Mouse (Mus musculus) adrenal gland, adult 10 weeks (tissue): Measurements from ENCODE around the gene Cldn5. TPM values are rescaled to one million over a fixed set of nuclear protein-coding genes. Genes with fewer than 3 reads are reported as not detected.

Source experiments
- polyA plus RNA-seq: library from polyadenylated mRNA; stranded (reverse); fragments of 350-450 nt; fragmentation: Illumina TruSeq; extraction: RNeasy Lipid Tissue Mini Kit (QIAGEN cat#74804); gene quantifications from one replicate; pipeline ENCODE4 v1.2.3, GENCODE M21; 2014; ENCODE audit warnings: low read depth, low replicate concordance

Cldn5 gene
- 0.41 TPM for polyA plus RNA-seq

DNA sequence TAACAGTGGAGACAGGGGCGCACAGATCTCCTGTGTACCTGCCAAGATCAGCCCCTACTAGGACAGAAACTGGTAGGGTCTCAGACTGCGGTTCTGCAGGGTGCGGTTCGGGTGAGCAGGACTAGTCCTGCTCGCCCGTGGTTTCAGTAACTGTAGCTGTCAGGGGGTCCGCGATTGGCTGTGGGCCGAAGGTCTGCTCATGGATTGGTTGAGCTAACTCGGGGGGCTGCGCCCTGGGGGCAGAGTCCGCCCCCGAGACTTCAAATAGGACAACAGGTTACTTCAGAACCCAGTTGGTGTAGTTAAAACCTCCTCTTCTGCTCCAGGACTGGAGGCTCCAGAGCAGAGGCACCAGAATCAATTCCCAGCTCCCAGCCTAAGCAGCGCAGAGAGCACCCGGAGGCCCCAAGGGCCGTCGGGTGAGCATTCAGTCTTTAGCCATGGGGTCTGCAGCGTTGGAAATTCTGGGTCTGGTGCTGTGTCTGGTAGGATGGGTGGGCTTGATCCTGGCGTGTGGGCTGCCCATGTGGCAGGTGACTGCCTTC lies at the start of gene Cldn5:
Gene Cldn5 (plus strand): TSS at position 292 of the 545 bp plus-strand sequence.

DNA sequence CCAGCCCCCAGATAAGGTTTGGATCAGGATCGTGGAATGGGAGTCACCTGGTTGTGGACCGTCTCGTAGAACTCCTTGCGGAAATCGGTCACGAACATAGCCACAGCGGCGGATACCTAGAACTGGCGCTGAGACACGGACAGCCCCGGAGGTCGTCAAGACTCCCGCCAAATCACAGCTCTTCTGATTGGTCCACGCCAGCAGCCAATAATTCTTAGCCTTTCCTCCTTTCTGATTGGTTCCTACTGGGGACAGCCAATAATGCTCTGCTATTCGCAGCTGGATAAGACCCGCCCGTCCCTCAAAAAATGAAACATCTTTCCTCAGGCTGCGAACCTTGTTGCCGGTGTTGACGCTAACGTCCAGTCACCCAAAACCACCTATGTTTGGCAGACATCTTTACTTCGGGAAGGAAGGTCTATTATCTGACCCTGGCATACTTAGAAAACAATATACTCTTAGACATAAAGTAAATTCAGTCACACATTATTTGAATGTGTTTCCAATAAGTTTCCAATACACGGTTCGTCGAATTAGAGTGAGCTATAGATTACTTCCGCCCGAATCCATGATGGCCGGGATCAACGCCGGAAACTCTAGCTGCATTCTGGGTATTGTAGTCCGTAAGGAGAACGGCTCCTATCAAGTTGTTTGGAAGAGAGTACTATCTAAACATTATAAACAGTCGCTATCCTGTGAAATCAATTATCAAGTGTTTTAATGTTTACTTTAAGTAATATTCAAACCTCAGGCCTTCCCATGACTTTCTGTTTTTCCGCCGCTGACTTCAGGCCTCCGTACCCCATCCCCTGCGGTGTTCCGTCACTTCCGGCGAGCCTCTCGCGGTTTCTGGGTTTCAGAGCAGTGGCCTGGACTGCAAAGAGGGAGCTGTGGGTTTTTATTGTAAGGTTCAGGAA lies 35.1 kb downstream of the Cldn5 start, which contains the start of the genes Ufd1 and Cdc45:
Gene Ufd1 (plus strand): TSS at position 312 of the 917 bp plus-strand sequence.
Gene Cdc45 (minus strand): TSS at position 520 of the 917 bp plus-strand sequence.

Other genes starting within 250 kb of the Cldn5 start
- gene Tbx1, start 186.2 kb upstream of the Cldn5 start, polyA plus RNA-seq: not detected
- gene Gp1bb, start 154.4 kb upstream of the Cldn5 start, polyA plus RNA-seq: not detected
- gene Gm49601, start 150.4 kb upstream of the Cldn5 start, polyA plus RNA-seq: not detected
- gene Sept5, start 146.9 kb upstream of the Cldn5 start, polyA plus RNA-seq: 0.99 TPM
- 116 TPM for gene Ufd1, start 34.9 kb downstream of the Cldn5 start, polyA plus RNA-seq
- 4.4 TPM for gene Cdc45, start 35.1 kb downstream of the Cldn5 start, polyA plus RNA-seq
- 5.2 TPM for gene 2510002D24Rik, start 59.7 kb downstream of the Cldn5 start, polyA plus RNA-seq
- gene Gm28539, start 59.7 kb downstream of the Cldn5 start, polyA plus RNA-seq: not detected
- gene Mrpl40, start 100.0 kb downstream of the Cldn5 start, polyA plus RNA-seq: 74.8 TPM
- gene Hira, start 100.2 kb downstream of the Cldn5 start, polyA plus RNA-seq: 13.7 TPM